ENCODE assay signal across 7 mouse cellular contexts in genomic region chr4:129782857-129783331, GRCm38 (mm10). TPM values are rescaled to one million over a fixed set of nuclear protein-coding genes. Genes with fewer than 3 reads are reported as not detected.
DNase-seq lines count a peak whose midpoint lies in the region; ATAC-seq and TF ChIP-seq lines count a peak whose summit lies in the region.

No protein-coding gene starts in this region.

- H3K9me3 ChIP-seq in lung, embryonic 15.5 days: no peaks in the 10 kb centered on the region
- 0 out of 2 replicates have a peak, but pooled peaks cover 3% of the 10 kb centered on the region for H3K9me3 ChIP-seq in embryonic facial prominence, embryonic 14.5 days (ENCODE audit: control insufficient read depth, low read length)
- H3K9me3 ChIP-seq in limb, embryonic 13.5 days: no peaks in the 10 kb centered on the region

- peaks cover 13% of the 10 kb centered on the region for H3K4me1 ChIP-seq in lung, embryonic 15.5 days
- H3K4me1 ChIP-seq in embryonic facial prominence, embryonic 14.5 days (ENCODE audit: control insufficient read depth, insufficient read depth, low read length): peaks cover 17% of the 10 kb centered on the region
- H3K4me1 ChIP-seq in limb, embryonic 13.5 days: peaks cover 16% of the 10 kb centered on the region
- peaks cover 2% of the 10 kb centered on the region; the same call in 1 of the 2 replicates for H3K4me1 ChIP-seq in small intestine, adult 2 months (ENCODE audit: control insufficient read depth, insufficient read depth, insufficient read length, low read length)

- 36% methylated on average over 3 of the region's 3 CpGs for WGBS in lung, embryonic 15.5 days
- WGBS in embryonic facial prominence, embryonic 14.5 days: 14% methylated on average over 3 of the region's 3 CpGs
- WGBS in limb, embryonic 13.5 days: 22% methylated on average over 3 of the region's 3 CpGs
- WGBS in small intestine, adult 2 months: 70% methylated on average over 3 of the region's 3 CpGs

- ATAC-seq in lung, embryonic 15.5 days (ENCODE audit: borderline replicate concordance, extremely low read depth, low FRiP score, low TSS enrichment): peak; percentile 35; the same call in 1 of the 2 replicates
- peak; percentile 60 for ATAC-seq in embryonic facial prominence, embryonic 14.5 days (ENCODE audit: low read depth)
- ATAC-seq in limb, embryonic 13.5 days (ENCODE audit: low FRiP score, low read depth): peak; percentile 36; the same call in 1 of the 2 replicates

- no peak overlapping the region for H3K4me2 ChIP-seq in lung, embryonic 15.5 days
- no peak overlapping the region for H3K4me2 ChIP-seq in embryonic facial prominence, embryonic 14.5 days (ENCODE audit: low read depth, low read length)
- H3K4me2 ChIP-seq in limb, embryonic 13.5 days (replicated peaks): no peak overlapping the region

- no peak overlapping the region for H3K4me3 ChIP-seq in lung, embryonic 15.5 days
- no peak overlapping the region for H3K4me3 ChIP-seq in embryonic facial prominence, embryonic 14.5 days (ENCODE audit: low read depth, low read length)
- no peak overlapping the region for H3K4me3 ChIP-seq in limb, embryonic 13.5 days
- H3K4me3 ChIP-seq in small intestine, adult 2 months (ENCODE audit: low read depth, low read length): no peak overlapping the region

- H3K27ac ChIP-seq in lung, embryonic 15.5 days: no peak overlapping the region
- peak overlapping the region; percentile 75 for H3K27ac ChIP-seq in embryonic facial prominence, embryonic 14.5 days (replicated peaks; ENCODE audit: low read depth, low read length)
- H3K27ac ChIP-seq in limb, embryonic 13.5 days: no peak overlapping the region
- H3K27ac ChIP-seq in small intestine, adult 2 months (ENCODE audit: insufficient read depth, low read depth, low read length): peak overlapping the region; percentile 7

- H3K36me3 ChIP-seq in lung, embryonic 15.5 days: no peaks in the 10 kb centered on the region
- no peaks in the 10 kb centered on the region for H3K36me3 ChIP-seq in embryonic facial prominence, embryonic 14.5 days (ENCODE audit: control insufficient read depth, insufficient read depth, low read length)
- H3K36me3 ChIP-seq in limb, embryonic 13.5 days: no peaks in the 10 kb centered on the region
- H3K36me3 ChIP-seq in small intestine, adult 2 months (ENCODE audit: control insufficient read depth, insufficient read depth, low read length): no peaks in the 10 kb centered on the region

- no peak for DNase-seq in lung, postnatal 25 days (ENCODE audit: low spot score)
- DNase-seq in embryonic facial prominence, embryonic 14.5 days (ENCODE audit: low spot score): peak; percentile 78
- DNase-seq in retina, embryonic 14.5 days (ENCODE audit: low spot score): no peak
- no peak for DNase-seq in adrenal gland, adult 2 months

- no peak for TF ChIP-seq POLR2A in small intestine, adult 2 months (IDR thresholded peaks at IDR 0.05; ENCODE audit: low read depth, low read length)

- TF ChIP-seq CTCF in small intestine, adult 2 months (IDR thresholded peaks at IDR 0.05; ENCODE audit: extremely low read depth, insufficient read length, insufficient replicate concordance, low read depth, low read length): no peak

- no peaks in the 10 kb centered on the region for H3K27me3 ChIP-seq in lung, embryonic 15.5 days
- no peaks in the 10 kb centered on the region for H3K27me3 ChIP-seq in embryonic facial prominence, embryonic 14.5 days (replicated peaks; ENCODE audit: control insufficient read depth, insufficient read depth, low read length)
- no peaks in the 10 kb centered on the region for H3K27me3 ChIP-seq in limb, embryonic 13.5 days
- H3K27me3 ChIP-seq in small intestine, adult 2 months (ENCODE audit: control insufficient read depth, insufficient read depth, low read length): no peaks in the 10 kb centered on the region

- H3K9ac ChIP-seq in lung, embryonic 15.5 days: no peak overlapping the region
- peak overlapping the region; percentile 10; the same call in 1 of the 2 replicates for H3K9ac ChIP-seq in embryonic facial prominence, embryonic 14.5 days (ENCODE audit: low read depth, low read length)
- H3K9ac ChIP-seq in limb, embryonic 13.5 days: no peak overlapping the region

RNA-seq across cellular contexts. Expression of gene Ptp4a2, which starts 28.1 kb away (rescaled TPM):
- 353 and 378 TPM in 2 replicates for polyA plus RNA-seq in lung, embryonic 15.5 days (2015; fragmentation: Nextera tagmentation; extraction: Ambion mirVana)
- polyA plus RNA-seq in embryonic facial prominence, embryonic 14.5 days (2014; fragmentation: Nextera tagmentation; extraction: Ambion mirVana): 306 and 319 TPM in 2 replicates
- polyA plus RNA-seq in limb, embryonic 13.5 days (2015; fragmentation: Nextera tagmentation; extraction: Ambion mirVana): 370 and 392 TPM in 2 replicates
- 8.9 and 21.1 TPM in 2 replicates for polyA plus RNA-seq in small intestine, adult 2 months (2012; rRNA removed)
- 100 to 1,000 TPM; 378 to 409 TPM for total RNA-seq in adrenal gland, adult 2 months (2021)
- 41.0 and 48.2 TPM in 2 replicates for polyA plus RNA-seq in adrenal gland, adult 2 months (2012; rRNA removed)

RNA-seq across cellular contexts. Expression of gene Khdrbs1, which starts 40.8 kb away (rescaled TPM):
- 125 and 126 TPM in 2 replicates for polyA plus RNA-seq in lung, embryonic 15.5 days (2015; fragmentation: Nextera tagmentation; extraction: Ambion mirVana)
- 94.2 and 104 TPM in 2 replicates for polyA plus RNA-seq in embryonic facial prominence, embryonic 14.5 days (2014; fragmentation: Nextera tagmentation; extraction: Ambion mirVana)
- polyA plus RNA-seq in limb, embryonic 13.5 days (2015; fragmentation: Nextera tagmentation; extraction: Ambion mirVana): 145 and 149 TPM in 2 replicates
- polyA plus RNA-seq in small intestine, adult 2 months (2012; rRNA removed): 29.4 and 58.7 TPM in 2 replicates
- 10 to 100 TPM; 65.0 to 66.3 TPM for total RNA-seq in adrenal gland, adult 2 months (2021)
- 114 and 124 TPM in 2 replicates for polyA plus RNA-seq in adrenal gland, adult 2 months (2012; rRNA removed)

Comparison
In these comparisons a context has a peak if more than half of its experiments do, and no peak if none do; other contexts are left out.
1. H3K27ac ChIP-seq: peak in embryonic facial prominence, embryonic 14.5 days (single experiment) and small intestine, adult 2 months (single experiment); none in lung, embryonic 15.5 days (single experiment) and limb, embryonic 13.5 days (single experiment).
2. Peak in every context shown above with its lines, with median percentiles within 50 percentile points of each other: ATAC-seq.